Mouse (Mus musculus) left cerebral cortex, postnatal 14 days (tissue): ENCODE measurements at regions not wholly inside any gene's neighbourhood (a gene's known extent, or its start where the extent isn't known, plus 50 kb on each side); places are given as distances from the start of the nearest gene placed in this dataset.

Experiments
- DNase-seq, 2 experiments: peaks; one replicate each; pipeline ENCODE4 v3.0.0; 2021 to 2022; ENCODE audit warnings: low spot score in 2 of 2, mixed read lengths in 1 of 2
- intact Hi-C: fragments of 180-260 bp; cut with DNase I; formaldehyde crosslinking; loops from one replicate; pipeline ENCODE4 v1.15.1; 2025

DNA sequence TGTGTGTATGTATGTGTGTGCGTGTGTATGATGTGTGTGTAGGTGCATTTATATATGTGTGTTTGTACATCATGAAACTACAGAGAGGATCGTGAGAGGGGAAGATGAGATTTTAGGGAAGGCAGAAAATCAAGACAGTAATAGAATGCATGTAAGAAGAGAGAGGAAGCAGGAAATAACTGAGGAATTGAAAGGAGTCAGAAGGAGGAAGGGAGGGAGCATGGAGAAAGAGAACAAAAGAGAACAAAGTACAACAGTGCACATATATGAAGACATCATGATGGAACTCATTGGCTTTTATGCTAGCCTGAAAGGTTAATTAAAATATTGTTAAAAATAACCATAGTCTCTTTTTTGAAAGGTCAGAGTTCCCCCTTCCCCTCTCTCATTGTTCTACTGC is 111.4 kb downstream of the Uchl5 start:
- no peak for DNase-seq
- intact Hi-C loops, result no loop called here

DNA sequence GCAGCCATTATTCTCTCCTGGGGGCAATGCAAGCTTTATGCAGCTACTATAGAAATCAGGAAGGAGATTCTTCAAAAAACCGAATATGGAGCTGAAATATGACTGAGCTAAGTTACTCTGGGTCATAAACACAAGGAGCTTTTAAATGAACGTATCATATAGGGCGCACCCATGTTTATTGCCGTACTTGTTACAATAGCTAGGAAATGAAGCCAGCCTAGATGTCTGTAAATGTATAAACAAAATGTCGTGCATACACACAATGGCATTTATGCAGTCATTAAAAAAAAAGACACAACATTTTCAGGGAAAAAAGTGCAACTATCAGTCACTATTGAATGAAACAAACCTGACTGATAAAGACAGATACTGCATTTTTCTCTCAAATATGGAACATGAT is 111.0 kb downstream of the Uchl5 start:
- intact Hi-C loops, result no loop called here
- DNase-seq, result no peak

DNA sequence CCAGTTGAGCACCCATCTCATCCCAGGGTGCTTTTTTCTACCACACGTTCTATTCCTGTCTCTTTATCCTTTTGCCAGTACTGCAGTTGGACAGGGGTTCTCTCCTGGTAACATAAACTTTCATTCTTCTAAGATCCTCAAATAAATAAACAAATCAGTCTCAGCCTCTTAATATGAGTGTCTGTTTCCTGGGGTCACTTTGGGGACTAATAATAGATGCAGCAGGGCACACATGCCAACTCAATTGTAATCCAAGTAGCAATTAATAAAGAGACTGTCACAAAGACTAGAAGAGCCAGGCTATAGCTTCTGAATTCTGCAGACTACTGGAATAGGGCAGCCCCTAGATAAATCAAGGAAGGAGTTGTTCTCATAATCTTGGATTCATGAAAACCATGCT is 108.9 kb downstream of the Uchl5 start:
- DNase-seq, result no peak
- intact Hi-C loops, result no loop called here

DNA sequence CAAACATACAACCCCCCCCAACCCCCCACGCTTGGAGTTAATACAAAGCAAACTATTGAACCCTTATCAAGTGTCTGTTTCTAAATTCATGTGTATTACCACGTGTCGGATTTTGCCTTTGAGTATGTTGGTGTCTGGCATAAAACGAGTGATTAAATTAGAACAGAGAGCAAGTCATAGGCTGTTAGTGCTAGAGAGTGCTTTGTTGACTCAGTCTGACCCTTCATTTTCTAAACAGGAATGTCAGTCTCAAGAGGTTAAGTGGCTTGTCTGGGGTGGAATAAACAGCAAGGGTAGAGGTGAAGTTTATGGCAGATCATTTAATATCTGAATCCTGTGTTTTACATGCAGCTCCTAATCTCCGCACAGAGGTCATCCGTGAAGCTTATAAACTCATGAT is 104.1 kb downstream of the Uchl5 start:
- intact Hi-C loops, result no loop called here
- no peak for DNase-seq

DNA sequence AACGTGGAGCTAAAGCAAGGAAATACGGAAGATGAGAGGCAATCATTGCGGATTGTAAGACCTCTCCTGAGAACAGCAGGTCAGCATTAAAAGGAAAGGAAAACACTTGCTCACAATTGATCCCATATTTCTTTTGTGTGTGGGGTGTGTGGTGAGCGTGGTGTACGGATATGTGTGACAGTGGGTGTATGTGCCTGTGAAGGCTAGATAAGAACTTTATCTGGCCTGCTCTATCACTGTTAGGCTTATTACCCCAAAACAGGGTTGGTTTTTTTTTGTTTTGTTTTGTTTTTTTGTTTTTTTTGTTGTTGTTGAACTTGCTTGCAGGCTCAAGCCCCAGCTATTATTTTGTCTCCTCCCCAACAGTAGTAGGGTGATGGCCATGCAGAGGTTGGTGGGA is 102.5 kb downstream of the Uchl5 start:
- no peak for DNase-seq
- intact Hi-C loops, result no loop called here

DNA sequence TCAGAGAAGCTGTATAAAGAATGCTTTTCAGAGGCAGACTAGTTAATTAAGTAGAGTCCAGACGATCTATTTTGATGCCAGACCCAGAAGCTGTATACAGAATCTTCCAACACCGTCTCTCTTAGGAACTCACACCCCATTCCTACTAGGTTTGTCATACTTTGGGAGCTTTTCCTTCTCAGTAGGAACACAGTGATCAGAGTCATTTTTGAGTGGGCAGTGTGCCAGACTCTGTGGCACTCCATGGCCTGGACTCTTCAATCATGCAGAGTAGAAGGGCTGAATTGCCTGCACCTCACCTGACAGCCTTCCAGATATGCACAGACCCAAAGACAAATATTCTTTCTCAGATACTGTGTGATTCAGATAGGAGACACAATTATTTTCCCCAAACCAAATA is 101.2 kb downstream of the Uchl5 start:
- no peak for DNase-seq
- intact Hi-C loops, result no loop called here

DNA sequence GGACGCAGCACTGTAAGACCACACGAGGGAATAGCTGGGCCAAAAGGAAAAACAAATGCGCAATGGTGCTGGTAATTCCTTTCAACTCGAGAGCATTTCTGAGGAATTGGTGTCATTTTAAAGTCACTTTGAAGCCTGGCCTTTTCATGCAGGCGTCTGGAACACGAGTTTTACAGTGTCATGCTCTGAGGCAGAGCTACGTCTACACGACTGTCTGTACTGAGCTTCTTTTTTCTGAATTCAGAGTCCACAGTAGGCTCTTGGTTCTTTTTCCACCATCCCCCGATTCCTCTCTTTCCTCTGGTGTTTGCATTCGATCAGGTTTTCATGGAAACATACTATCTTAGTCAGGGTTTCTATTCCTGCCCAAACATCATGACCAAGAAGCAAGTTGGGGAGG is 83.2 kb downstream of the Uchl5 start:
- intact Hi-C loops, result no loop called here
- no peak for DNase-seq

DNA sequence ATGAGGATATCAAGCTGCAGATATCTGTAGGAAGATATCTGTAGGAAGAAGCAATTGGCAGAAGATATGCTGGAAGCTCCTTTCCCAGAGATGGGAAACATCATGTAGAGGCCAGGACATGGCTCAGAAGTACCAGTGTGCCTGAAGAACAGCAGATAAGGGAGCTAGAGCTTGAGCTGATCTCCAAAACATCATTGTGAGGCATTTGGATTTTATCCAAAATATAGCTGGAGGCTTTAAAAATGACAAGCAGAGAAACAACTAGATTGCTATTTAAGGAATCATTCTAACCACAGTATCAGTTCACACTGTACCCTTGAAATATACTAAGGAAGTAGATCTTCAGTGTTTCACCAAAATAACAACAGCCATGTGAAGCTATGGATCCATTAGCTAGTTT is 81.5 kb downstream of the Uchl5 start:
- no peak for DNase-seq
- intact Hi-C loops, result no loop called here
